Mouse (Mus musculus) ES-E14 (cell line): ENCODE measurements around the gene Kat5.

Experiments
- CHD2 ChIP-seq: IDR thresholded peaks from 2 replicates; pipeline ENCODE4 v1.6.1; 2014; ENCODE audit warnings: mild to moderate bottlenecking, low read depth, low read length, inconsistent platforms
- HCFC1 ChIP-seq: IDR thresholded peaks from 2 replicates; pipeline ENCODE4 v1.6.1; 2012; ENCODE audit warnings: low read length, inconsistent platforms, borderline replicate concordance; ENCODE audit not compliant: insufficient read depth
- MAFK ChIP-seq: IDR thresholded peaks from 2 replicates; pipeline ENCODE4 v1.6.1; 2014; ENCODE audit warnings: mild to moderate bottlenecking, low read depth, low read length, inconsistent platforms; ENCODE audit not compliant: insufficient read depth

DNA sequence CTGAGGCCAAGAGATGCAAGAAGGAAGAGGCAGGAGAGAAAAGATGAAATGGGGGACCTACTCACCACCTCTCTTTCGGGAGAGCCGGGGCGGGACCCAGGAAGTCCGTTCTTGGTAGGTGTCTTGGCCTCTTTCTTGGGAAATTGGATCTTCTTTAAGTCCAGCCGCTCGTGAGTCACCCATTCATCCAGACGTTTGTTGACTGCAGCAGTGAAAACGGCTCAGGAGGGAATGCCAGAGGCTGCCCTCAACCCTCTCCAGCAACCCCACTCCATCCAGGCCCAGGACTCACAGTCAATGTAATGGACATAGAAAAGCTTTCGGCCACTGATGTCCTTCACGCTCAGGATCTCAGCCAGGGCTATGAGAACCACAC is 878 bp downstream of the Kat5 start:
- TF ChIP-seq CHD2 (no peak), HCFC1 (no peak), MAFK (no peak)
